Mouse (Mus musculus) embryonic facial prominence, embryonic 14.5 days (tissue): ENCODE data around the gene Rnf10. TPM values are rescaled to one million over a fixed set of nuclear protein-coding genes. Genes with fewer than 3 reads are reported as not detected.
"Not testable (repeated sequence)": the region's sequence is repeated elsewhere in the genome, so short reads cannot be mapped to it uniquely, and the experiment has no call there.

Source experiments
- ATAC-seq: fragments of 200-750 bp; cut with Nextera tagmentation; 2 replicates; pipeline ENCODE4 v1.8.0; 2017; ENCODE audit warnings: low read depth, moderate number of reproducible peaks, moderate TSS enrichment
- DNase-seq: peaks from one replicate; pipeline ENCODE4 v3.0.0-alpha.2; 2015; ENCODE audit warnings: low spot score
- H3K27ac ChIP-seq: fragments of 300-500 bp; sonication (generic); replicated peaks from 2 replicates; pipeline ENCODE4 v1.5.1; 2014; ENCODE audit warnings: low read depth, mild to moderate bottlenecking, low read length, moderate library complexity
- H3K27me3 ChIP-seq: fragments of 300-500 bp; sonication (generic); replicated peaks from 2 replicates; pipeline ENCODE4 v1.6.1; 2014; ENCODE audit warnings: low read length; ENCODE audit not compliant: control insufficient read depth, insufficient read depth
- H3K36me3 ChIP-seq: fragments of 300-500 bp; sonication (generic); 2 replicates; pipeline ENCODE4 v1.6.1; 2014; ENCODE audit warnings: low read length, mixed read lengths; ENCODE audit not compliant: control insufficient read depth, insufficient read depth
- H3K4me1 ChIP-seq: fragments of 300-500 bp; sonication (generic); 2 replicates; pipeline ENCODE4 v1.6.1; 2014; ENCODE audit warnings: antibody characterized with exemption, low read length; ENCODE audit not compliant: control insufficient read depth, insufficient read depth
- H3K4me2 ChIP-seq: fragments of 300-500 bp; sonication (generic); 2 replicates; pipeline ENCODE4 v1.6.1; 2014; ENCODE audit warnings: low read depth, mild to moderate bottlenecking, low read length, moderate library complexity, mixed read lengths
- H3K4me3 ChIP-seq: fragments of 300-500 bp; sonication (generic); 2 replicates; pipeline ENCODE4 v1.5.1; 2014; ENCODE audit warnings: low read depth, mild to moderate bottlenecking, low read length
- H3K9ac ChIP-seq: fragments of 300-500 bp; sonication (generic); 2 replicates; pipeline ENCODE4 v1.6.1; 2014; ENCODE audit warnings: low read depth, mild to moderate bottlenecking, low read length, moderate library complexity, mixed read lengths
- H3K9me3 ChIP-seq: fragments of 300-500 bp; sonication (generic); 2 replicates; pipeline ENCODE4 v1.6.1; 2016; ENCODE audit warnings: low read length; ENCODE audit not compliant: control insufficient read depth
- WGBS: fragments of 180-500 bp; shearing (Covaris S2); extraction: QIAGEN DNeasy Blood & Tissue Kit; methylation state at CpG from one replicate; pipeline ENCODE4 v1.1.7; 2014; 5-methylcytosine and 5-hydroxymethylcytosine counted together
- polyA plus RNA-seq: library from polyadenylated mRNA; unstranded; fragments of >200 nt; fragmentation: Nextera tagmentation; extraction: Ambion mirVana; gene quantifications from 2 replicates; pipeline ENCODE4 v1.2.1, GENCODE M21; 2014

The Rnf10 gene
- polyA plus RNA-seq, 1 experiment from 2014 or later: 77.2 TPM

DNA sequence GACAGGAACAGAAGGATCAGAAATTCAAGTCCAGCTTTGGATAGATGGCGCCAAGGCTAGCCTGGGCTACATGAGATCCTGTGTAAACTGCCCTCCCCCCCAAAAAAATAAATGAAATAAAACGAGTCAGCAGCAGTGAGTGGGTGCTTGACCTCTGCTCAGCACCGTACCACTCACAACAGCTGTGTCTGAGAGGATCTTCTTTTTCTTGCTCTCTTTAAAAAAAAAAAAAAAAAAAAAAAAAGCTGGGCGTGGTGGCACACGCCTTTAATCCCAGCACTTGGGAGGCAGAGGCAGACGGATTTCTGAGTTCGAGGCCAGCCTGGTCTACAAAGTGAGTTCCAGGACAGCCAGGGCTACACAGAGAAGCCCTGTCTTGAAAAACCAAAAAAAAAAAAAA, 29.5 kb upstream of the Rnf10 start:
- not testable (repeated sequence) for H3K9ac ChIP-seq, H3K9me3 ChIP-seq, ATAC-seq, H3K4me2 ChIP-seq, H3K4me3 ChIP-seq, H3K27ac ChIP-seq, H3K4me1 ChIP-seq, H3K27me3 ChIP-seq, DNase-seq
- 85% methylated on average over 7 of the region's 7 CpGs for WGBS
- H3K36me3 ChIP-seq: peaks cover 21% of the 10 kb centered on the region

DNA sequence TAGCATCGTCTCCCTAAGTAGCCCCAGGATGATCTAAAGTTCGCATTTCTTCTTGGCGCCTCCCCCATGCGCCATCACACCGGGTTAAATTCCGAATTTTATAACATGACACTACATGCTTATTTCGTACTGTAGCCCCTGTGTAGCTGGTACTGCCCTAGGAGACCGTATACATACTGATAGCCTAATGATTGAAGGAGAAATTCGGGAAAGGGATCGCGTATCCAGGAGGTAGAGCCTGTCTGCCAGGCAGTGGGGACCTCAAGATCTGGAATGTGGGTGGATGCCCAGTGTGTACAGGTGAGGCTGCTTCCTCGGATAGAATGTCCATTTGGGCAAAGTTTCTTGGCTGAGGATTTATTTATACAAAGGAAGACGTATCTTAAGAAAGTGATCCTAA, 28.9 kb upstream of the Rnf10 start:
- Histone ChIP-seq H3K4me2 (peak overlapping the region; percentile 69), H3K4me1 (peaks cover 10% of the 10 kb centered on the region), H3K9me3 (no peaks in the 10 kb centered on the region), H3K9ac (peak overlapping the region; percentile 63), H3K36me3 (peaks cover 25% of the 10 kb centered on the region), H3K4me3 (peak overlapping the region; percentile 76), H3K27ac (peak overlapping the region; percentile 76), H3K27me3 (no peaks in the 10 kb centered on the region)
- no peak for ATAC-seq
- peak; percentile 13 for DNase-seq
- 22% methylated on average over 13 of the region's 13 CpGs for WGBS

DNA sequence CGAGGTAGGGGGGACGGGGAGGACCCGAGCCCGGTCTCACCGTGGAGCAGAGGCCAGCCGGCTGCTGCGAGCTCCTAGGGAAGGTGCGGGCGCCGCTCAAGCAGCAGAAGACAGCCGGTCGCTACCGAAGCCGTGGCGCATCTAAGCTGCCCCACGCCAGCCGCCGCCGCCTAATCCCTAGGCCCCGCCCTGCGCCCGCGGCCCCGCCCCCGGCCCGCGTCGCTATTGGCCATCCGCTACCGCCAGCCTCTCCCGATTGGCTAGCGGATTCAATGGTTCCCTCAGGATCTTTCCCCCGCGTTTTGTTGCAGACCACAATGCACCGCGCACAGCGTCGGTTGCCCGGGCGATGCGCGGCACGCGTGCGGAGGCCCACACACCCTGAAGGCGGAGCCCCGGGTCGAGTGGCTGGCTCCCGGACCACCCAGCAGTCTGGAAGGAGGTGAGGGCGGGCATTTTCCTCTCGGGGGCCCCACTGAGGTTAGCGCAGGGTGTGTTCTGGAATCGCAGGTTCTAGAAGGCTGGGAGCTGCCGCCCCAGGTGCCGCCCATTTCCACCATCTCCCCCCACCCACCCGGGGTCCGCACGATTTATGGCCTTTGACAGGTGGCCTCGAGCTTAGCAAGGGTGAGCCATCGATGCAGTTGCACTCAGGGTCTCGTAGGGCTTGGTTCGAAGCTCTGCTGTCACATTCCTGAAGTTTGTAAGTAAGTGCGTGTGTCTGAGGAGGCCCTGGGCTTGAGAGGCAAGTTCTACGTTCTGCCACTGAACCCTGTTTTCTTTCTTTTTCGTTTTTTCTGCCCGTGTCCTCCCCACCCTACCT, 28.3 kb upstream of the Rnf10 start, which contains the start of gene Dynll1:
Gene Dynll1 (minus strand): TSS at position 208 of the 823 bp plus-strand sequence.
- Histone ChIP-seq H3K9ac (peak within 1 kb of the TSS; percentile 86), H3K36me3 (peaks cover 31% of the 10 kb centered on the region), H3K27me3 (no peaks in the 10 kb centered on the region), H3K27ac (peak within 1 kb of the TSS; percentile 88), H3K4me2 (peak within 1 kb of the TSS; percentile 69), H3K4me3 (peak within 1 kb of the TSS; percentile 76), H3K4me1 (peaks cover 10% of the 10 kb centered on the region), H3K9me3 (no peaks in the 10 kb centered on the region)
- DNase-seq (peak; percentile 98), ATAC-seq (peak; percentile 98)
- WGBS: 0% methylated on average over 25 of the region's 66 CpGs

DNA sequence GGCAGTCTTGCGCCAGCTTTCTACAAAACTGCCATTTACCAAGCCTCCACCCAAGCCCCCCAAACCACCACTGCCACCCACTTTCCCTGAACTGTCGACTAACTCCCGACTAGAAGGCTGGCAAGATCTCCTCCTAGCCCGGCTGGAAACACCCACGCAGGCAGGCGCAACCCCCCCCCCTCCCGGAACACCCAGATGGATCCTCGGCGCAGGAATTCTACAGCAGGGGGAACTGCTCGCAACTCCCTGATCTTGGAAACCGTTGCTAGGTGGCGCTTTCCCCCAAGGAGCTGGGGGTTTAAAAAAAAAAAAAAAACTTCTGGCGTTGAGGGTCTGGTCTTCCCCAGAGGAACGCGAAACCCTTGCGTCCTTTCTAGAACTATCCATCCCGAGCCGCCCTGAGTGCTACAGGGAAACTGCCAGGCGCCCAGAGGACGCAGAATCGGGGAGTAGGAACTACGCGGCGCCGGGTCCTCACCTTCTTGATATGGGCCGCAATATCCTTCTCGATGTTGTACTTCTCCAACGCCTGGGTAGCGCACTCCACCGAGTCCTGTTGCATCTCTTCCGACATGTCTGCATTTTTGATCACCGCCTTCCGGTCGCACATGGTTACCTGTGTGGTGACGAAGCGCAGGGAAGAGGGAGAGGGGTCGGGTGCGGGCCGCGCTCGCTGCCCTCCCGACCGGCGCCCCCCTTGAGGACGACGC, 27.5 kb upstream of the Rnf10 start:
- H3K36me3 ChIP-seq: peaks cover 39% of the 10 kb centered on the region
- peak overlapping the region; percentile 76 for H3K4me3 ChIP-seq
- no peaks in the 10 kb centered on the region for H3K27me3 ChIP-seq
- WGBS: 1% methylated on average over 35 of the region's 46 CpGs
- DNase-seq (peak; percentile 93), ATAC-seq (peak; percentile 0; the same call in 1 of the 2 replicates)
- H3K4me2 ChIP-seq: peak overlapping the region; percentile 69
- no peaks in the 10 kb centered on the region for H3K9me3 ChIP-seq
- peak overlapping the region; percentile 88 for H3K27ac ChIP-seq
- peaks cover 10% of the 10 kb centered on the region for H3K4me1 ChIP-seq
- H3K9ac ChIP-seq: peak overlapping the region; percentile 86

DNA sequence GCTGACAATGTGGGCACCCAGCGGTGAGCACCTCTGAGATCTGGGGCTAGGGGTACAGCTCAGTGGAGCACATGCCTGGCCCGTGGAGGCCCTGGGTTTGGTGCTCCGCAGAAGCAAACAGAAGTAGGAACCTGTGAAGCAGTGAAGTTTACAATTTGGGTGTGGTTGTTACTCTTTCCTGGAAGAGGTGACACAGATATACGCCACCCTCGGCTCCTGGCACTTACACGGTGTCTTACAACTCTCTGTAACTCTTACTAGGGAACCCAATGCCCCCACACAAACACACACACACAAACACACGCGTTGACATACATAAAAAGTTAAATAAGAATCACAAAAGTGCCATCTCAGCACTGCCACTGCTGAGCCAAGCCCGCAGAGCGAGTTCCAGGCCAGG, 23.6 kb upstream of the Rnf10 start:
- Histone ChIP-seq H3K4me2 (no peak overlapping the region), H3K4me1 (peaks cover 10% of the 10 kb centered on the region), H3K27me3 (no peaks in the 10 kb centered on the region), H3K36me3 (peaks cover 50% of the 10 kb centered on the region), H3K9ac (peak overlapping the region; percentile 30; the same call in 1 of the 2 replicates), H3K4me3 (no peak overlapping the region), H3K9me3 (no peaks in the 10 kb centered on the region), H3K27ac (0 out of 2 replicates have a peak overlapping the region, but pooled peaks have one; percentile 21)
- no peak for DNase-seq
- no peak for ATAC-seq
- WGBS: 80% methylated on average over 10 of the region's 10 CpGs

DNA sequence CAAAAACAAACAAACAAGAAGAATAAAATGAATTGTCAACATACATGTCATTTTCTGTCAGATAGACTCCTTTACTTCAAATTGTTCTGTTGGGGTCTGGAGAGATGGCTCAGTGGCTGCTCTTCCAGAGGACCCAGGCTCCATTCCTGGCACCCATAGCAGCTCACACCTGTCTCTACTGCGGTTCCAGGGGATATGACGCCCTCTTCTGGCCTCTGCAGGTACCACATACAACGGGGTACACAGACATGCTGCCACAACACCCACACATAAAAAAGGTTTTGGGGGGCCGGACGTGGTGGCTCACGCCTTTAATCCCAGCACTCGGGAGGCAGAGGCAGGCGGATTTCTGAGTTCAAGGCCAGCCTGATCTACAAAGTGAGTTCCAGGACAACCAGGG, 21.5 kb upstream of the Rnf10 start:
- Histone ChIP-seq H3K9ac (no peak overlapping the region), H3K27me3 (no peaks in the 10 kb centered on the region), H3K9me3 (no peaks in the 10 kb centered on the region), H3K36me3 (peaks cover 65% of the 10 kb centered on the region), H3K4me2 (no peak overlapping the region), H3K4me3 (no peak overlapping the region), H3K27ac (no peak overlapping the region), H3K4me1 (peaks cover 6% of the 10 kb centered on the region)
- DNase-seq (no peak), ATAC-seq (no peak)
- WGBS: 90% methylated on average over 8 of the region's 8 CpGs

DNA sequence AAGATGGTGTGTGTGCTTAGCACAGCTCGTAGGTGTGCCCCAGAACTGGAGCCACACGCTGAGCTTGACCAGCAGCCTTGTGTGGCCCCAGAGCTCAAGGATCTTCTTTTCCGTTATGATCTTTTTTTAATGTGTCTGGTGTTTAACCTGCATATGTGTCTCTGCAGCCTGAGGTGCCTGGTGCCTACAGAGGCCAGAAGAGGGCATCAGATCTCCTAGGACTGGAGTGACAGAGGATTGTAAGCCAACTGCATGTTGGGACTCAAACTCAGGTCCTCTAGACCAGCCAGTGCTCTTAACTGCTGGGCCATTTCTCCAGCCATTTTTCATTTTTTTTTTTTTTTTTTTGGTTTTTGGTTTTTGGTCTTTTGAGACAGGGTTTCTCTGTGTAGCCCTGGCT, 12.0 kb upstream of the Rnf10 start:
- H3K4me1 ChIP-seq: peaks cover 5% of the 10 kb centered on the region
- no peak overlapping the region for H3K27ac ChIP-seq
- peaks cover 46% of the 10 kb centered on the region for H3K36me3 ChIP-seq
- no peak for ATAC-seq
- no peak overlapping the region for H3K4me2 ChIP-seq
- no peaks in the 10 kb centered on the region for H3K27me3 ChIP-seq
- DNase-seq: no peak
- H3K9me3 ChIP-seq: no peaks in the 10 kb centered on the region
- H3K9ac ChIP-seq: no peak overlapping the region
- H3K4me3 ChIP-seq: no peak overlapping the region
- 88% methylated on average over 3 of the region's 3 CpGs for WGBS

DNA sequence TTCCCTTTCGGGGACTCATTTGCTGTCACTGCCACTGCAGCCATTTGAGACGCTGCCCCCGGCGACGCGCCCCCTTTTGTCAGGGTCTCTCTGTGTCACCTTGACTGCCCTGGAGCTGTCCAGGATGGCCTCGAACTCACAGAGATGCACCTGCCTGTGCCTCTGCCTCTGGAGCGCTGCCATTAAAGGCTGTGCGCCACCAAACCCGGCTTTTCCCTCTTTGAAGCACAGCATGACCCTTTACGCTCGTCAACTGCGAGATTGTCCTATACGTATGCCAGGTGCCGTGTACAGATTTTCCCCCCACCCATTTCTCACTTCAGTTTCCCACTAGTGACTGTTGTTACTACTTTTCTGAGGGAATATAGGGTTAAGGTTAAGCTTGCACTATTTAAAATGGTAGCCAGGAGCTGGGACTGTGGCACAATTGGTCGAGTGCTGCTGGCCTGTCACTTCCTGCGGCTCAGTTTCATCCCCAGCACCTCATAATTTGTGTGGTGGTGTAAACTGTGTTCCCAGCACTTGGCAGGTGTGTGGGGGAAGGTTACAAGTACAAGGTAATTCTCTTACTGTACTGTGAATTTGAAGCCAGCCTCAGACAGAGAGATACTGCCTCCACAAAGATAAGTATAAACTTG, 7.5 kb upstream of the Rnf10 start:
- 0 out of 2 replicates have a peak, but pooled peaks have one; percentile 24 for ATAC-seq
- H3K27ac ChIP-seq: no peak overlapping the region

More for the DNA sequence above, 7.5 kb upstream of the Rnf10 start:
- Histone ChIP-seq H3K9me3 (no peaks in the 10 kb centered on the region), H3K9ac (peak overlapping the region; percentile 86), H3K4me2 (peak overlapping the region; percentile 76), H3K4me3 (peak overlapping the region; percentile 86), H3K4me1 (peaks cover 5% of the 10 kb centered on the region), H3K36me3 (peaks cover 21% of the 10 kb centered on the region), H3K27me3 (no peaks in the 10 kb centered on the region)
- no peak for DNase-seq
- WGBS: 5% methylated on average over 17 of the region's 17 CpGs
